Mouse (Mus musculus) CH12.LX (cell line): ENCODE data around the gene Nipsnap2. TPM values are rescaled to one million over a fixed set of nuclear protein-coding genes. Genes with fewer than 3 reads are reported as not detected.

Source experiments
- DNase-seq: peaks from one replicate; pipeline ENCODE4 v3.0.0-alpha.2; 2013; ENCODE audit errors: extremely low read depth
- H3K27ac ChIP-seq: 2 replicates; pipeline ENCODE4 v1.5.1; 2012; ENCODE audit warnings: low read depth, mild to moderate bottlenecking, control low read depth, moderate library complexity; ENCODE audit not compliant: insufficient read depth
- H3K27me3 ChIP-seq: replicated peaks from 2 replicates; pipeline ENCODE3; 2012; ENCODE audit warnings: inconsistent platforms
- H3K36me3 ChIP-seq, 2 experiments: replicated peaks in 1 of 2; 2 replicates each; pipeline versions ENCODE3 to v1.6.1; 2012; ENCODE audit warnings: inconsistent platforms in 1 of 2, low read length in 1 of 2, mild to moderate bottlenecking in 1 of 2, mixed read lengths in 1 of 2, moderate library complexity in 1 of 2; ENCODE audit not compliant: control insufficient read depth in 1 of 2, insufficient read depth in 1 of 2
- H3K4me1 ChIP-seq, 2 experiments: 2 replicates each; pipeline ENCODE4 v1.6.1; 2012; ENCODE audit warnings: inconsistent platforms in 1 of 2, moderate library complexity in 1 of 2; ENCODE audit not compliant: insufficient read depth in 2 of 2, control insufficient read depth in 1 of 2
- H3K4me2 ChIP-seq: 2 replicates; pipeline ENCODE4 v1.6.1; 2012; ENCODE audit warnings: low read depth, mild to moderate bottlenecking, control low read depth; ENCODE audit not compliant: poor library complexity, insufficient read depth, severe bottlenecking
- H3K4me3 ChIP-seq, 3 experiments: fragments of 150-350 bp in 1 of 3; sonication (generic) in 1 of 3; replicated peaks in 1 of 3; 2 replicates each; pipeline versions ENCODE3 to v1.5.1; 2011 to 2012; ENCODE audit warnings: low read depth in 2 of 3, low read length in 2 of 3, mild to moderate bottlenecking in 2 of 3, moderate library complexity in 2 of 3, control low read depth in 1 of 3, improper control_type of control experiment in 1 of 3, inconsistent platforms in 1 of 3, mixed read lengths in 1 of 3; ENCODE audit not compliant: poor library complexity in 1 of 3
- H3K79me2 ChIP-seq: replicated peaks from 2 replicates; pipeline ENCODE4 v1.6.1; 2012; ENCODE audit warnings: mild to moderate bottlenecking, moderate library complexity; ENCODE audit not compliant: control insufficient read depth, poor library complexity, insufficient read depth, severe bottlenecking; ENCODE audit errors: extremely low read depth
- H3K9ac ChIP-seq: 2 replicates; pipeline ENCODE4 v1.6.1; 2012; ENCODE audit warnings: low read depth, mild to moderate bottlenecking, control low read depth, moderate library complexity; ENCODE audit not compliant: insufficient read depth
- H3K9me3 ChIP-seq: replicated peaks from 2 replicates; pipeline ENCODE3; 2012; ENCODE audit warnings: low read length, inconsistent platforms, mixed read lengths
- CHD2 ChIP-seq: IDR thresholded peaks from 2 replicates; pipeline ENCODE4 v1.6.1; 2011; ENCODE audit warnings: low read length, improper control_type of control experiment
- CTCF ChIP-seq, 2 experiments: IDR thresholded peaks in 1 of 2; conservative IDR thresholded peaks in 1 of 2; 2 replicates each; pipeline ENCODE4 v1.5.1; 2011 to 2012; ENCODE audit warnings: low read depth in 2 of 2, low read length in 2 of 2, improper control_type of control experiment in 1 of 2, inconsistent platforms in 1 of 2, mild to moderate bottlenecking in 1 of 2, moderate library complexity in 1 of 2
- E2F4 ChIP-seq: IDR thresholded peaks from 2 replicates; pipeline ENCODE4 v1.6.1; 2011; ENCODE audit warnings: low read depth, low read length, improper control_type of control experiment; ENCODE audit not compliant: insufficient replicate concordance
- ELF1 ChIP-seq: IDR thresholded peaks from 2 replicates; pipeline ENCODE4 v1.6.1; 2014; ENCODE audit warnings: low read depth, mild to moderate bottlenecking, inconsistent platforms, low read length, improper control_type of control experiment
- EP300 ChIP-seq: IDR thresholded peaks from 2 replicates; pipeline ENCODE4 v1.6.1; 2011; ENCODE audit warnings: low read length, improper control_type of control experiment
- ETS1 ChIP-seq: conservative IDR thresholded peaks from 2 replicates; pipeline ENCODE4 v1.6.1; 2012; ENCODE audit warnings: low read depth, mild to moderate bottlenecking, inconsistent platforms, low read length, improper control_type of control experiment, moderate library complexity
- HCFC1 ChIP-seq: IDR thresholded peaks from 2 replicates; pipeline ENCODE4 v1.6.1; 2012; ENCODE audit warnings: low read depth, mild to moderate bottlenecking, inconsistent platforms, low read length, improper control_type of control experiment
- IRF4 ChIP-seq: IDR thresholded peaks from 2 replicates; pipeline ENCODE4 v1.6.1; 2014; ENCODE audit warnings: low read depth, mild to moderate bottlenecking, inconsistent platforms, low read length, improper control_type of control experiment
- JUN ChIP-seq: IDR thresholded peaks from 2 replicates; pipeline ENCODE4 v1.6.1; 2011; ENCODE audit warnings: low read depth, mild to moderate bottlenecking, low read length, improper control_type of control experiment, moderate library complexity; ENCODE audit not compliant: insufficient read depth
- MAFK ChIP-seq: IDR thresholded peaks from 2 replicates; pipeline ENCODE4 v1.6.1; 2011; ENCODE audit warnings: low read length, improper control_type of control experiment; ENCODE audit not compliant: insufficient replicate concordance
- MAX ChIP-seq: IDR thresholded peaks from 2 replicates; pipeline ENCODE4 v1.6.1; 2011; ENCODE audit warnings: low read length, improper control_type of control experiment
- NELFE ChIP-seq: IDR thresholded peaks from 2 replicates; pipeline ENCODE4 v1.6.1; 2011; ENCODE audit warnings: low read depth, low read length, improper control_type of control experiment
- POLR2AphosphoS2 ChIP-seq: IDR thresholded peaks from 2 replicates; pipeline ENCODE4 v1.6.1; 2011; ENCODE audit warnings: low read depth, low read length, improper control_type of control experiment
- RAD21 ChIP-seq: IDR thresholded peaks from 2 replicates; pipeline ENCODE4 v1.6.1; 2011; ENCODE audit warnings: low read depth, mild to moderate bottlenecking, low read length, improper control_type of control experiment, moderate library complexity
- RCOR1 ChIP-seq: conservative IDR thresholded peaks from 2 replicates; pipeline ENCODE4 v1.6.1; 2012; ENCODE audit warnings: low read depth, mild to moderate bottlenecking, inconsistent platforms, low read length, improper control_type of control experiment
- SIN3A ChIP-seq: IDR thresholded peaks from 2 replicates; pipeline ENCODE4 v1.6.1; 2012; ENCODE audit warnings: low read length, improper control_type of control experiment, inconsistent platforms
- TCF12 ChIP-seq: IDR thresholded peaks from 2 replicates; pipeline ENCODE4 v1.6.1; 2014; ENCODE audit warnings: low read depth, mild to moderate bottlenecking, inconsistent platforms, low read length, improper control_type of control experiment
- ZMIZ1 ChIP-seq: IDR thresholded peaks from 2 replicates; pipeline ENCODE4 v1.6.1; 2012; ENCODE audit warnings: low read depth, mild to moderate bottlenecking, inconsistent platforms, low read length, improper control_type of control experiment
- ZNF384 ChIP-seq: IDR thresholded peaks from 2 replicates; pipeline ENCODE4 v1.6.1; 2012; ENCODE audit warnings: low read depth, low read length, improper control_type of control experiment, inconsistent platforms
- dilution Hi-C: fragments of 300-500 bp; cut with MboI; formaldehyde crosslinking; loops from 2 replicates; pipeline ENCODE4 v1.14.3; 2020; ENCODE audit warnings: low sequenced_read_pairs; ENCODE audit not compliant: extremely low pct_unique_long_range_greater_than_20kb, extremely low pct_ligation_motif_present
- in situ Hi-C: fragments of 300-500 bp; cut with MboI; formaldehyde crosslinking; loops from 3 replicates; pipeline ENCODE4 v1.14.3; 2019; ENCODE audit warnings: low sequenced_read_pairs, low pct_ligation_motif_present, low pct_unique_long_range_greater_than_20kb, mixed read lengths
- polyA plus RNA-seq: library from polyadenylated mRNA; unstranded; fragments of >175 nt; gene quantifications from 2 replicates; pipeline ENCODE4 v1.2.1, GENCODE M21; 2012; ENCODE audit warnings: low read depth; ENCODE audit not compliant: insufficient read length
- total RNA-seq, 2 experiments: library from RNA; depleted of rRNA; stranded (reverse); fragments of 300-350 nt in 1 of 2; fragments of >200 nt in 1 of 2; gene quantifications; 2 replicates each; pipeline ENCODE4 v1.2.3; 2012 to 2014

The Nipsnap2 gene
- total and polyA plus RNA-seq, 3 experiments: 18.3 to 30.4 (median 24.8) TPM

DNA sequence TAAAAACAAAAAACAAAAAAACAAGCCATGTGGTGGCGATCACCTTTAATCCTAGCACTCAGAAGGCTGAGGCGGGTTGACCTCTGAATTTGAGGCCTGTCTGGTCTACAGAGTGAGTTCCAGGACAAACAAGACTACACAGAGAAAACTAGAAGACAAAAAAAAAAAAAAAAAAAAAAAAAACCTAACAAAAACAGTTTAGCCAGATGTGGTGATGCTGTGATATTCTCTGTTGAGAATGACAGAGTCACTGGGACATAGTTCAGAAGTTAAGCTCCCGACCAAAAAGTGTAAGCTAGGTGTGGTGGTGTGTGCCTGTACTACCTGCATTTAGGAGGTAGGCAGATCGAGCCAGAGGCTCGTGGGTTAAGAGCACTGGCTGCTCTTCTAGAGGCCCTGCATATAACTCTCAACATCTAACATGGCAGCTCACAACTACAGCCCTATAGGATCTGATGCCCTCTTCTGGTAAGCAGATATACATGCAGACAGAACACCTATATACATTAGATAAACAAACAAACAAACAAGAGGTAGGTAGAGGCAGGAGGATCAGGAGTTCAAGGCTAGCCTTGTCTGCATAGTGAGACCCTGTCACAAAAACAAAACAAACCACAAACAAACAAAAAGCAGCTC, 60.5 kb downstream of the Nipsnap2 start:
- H3K27ac ChIP-seq: no peak overlapping the region
- in situ Hi-C loops: no loop called here
- H3K9ac ChIP-seq: no peak overlapping the region
- DNase-seq: no peak
- no peak overlapping the region for H3K4me3 ChIP-seq
- H3K36me3 ChIP-seq: peaks cover 16 to 20% of the 10 kb centered on the region in 2 experiments
- H3K9me3 ChIP-seq: no peaks in the 10 kb centered on the region
- TF ChIP-seq NELFE (no peak), JUN (no peak), POLR2AphosphoS2 (no peak), E2F4 (no peak), EP300 (no peak), ZNF384 (no peak), SIN3A (no peak), CTCF (conservative IDR thresholded peaks at IDR 0.05 in 1 of 2, IDR thresholded peaks at IDR 0.05 in 1 of 2; ENCODE audit: low read depth in 2 of 2, low read length in 2 of 2) (no peak; a peak in 1 of 4 replicates), IRF4 (no peak), RCOR1 (no peak), TCF12 (no peak), ZMIZ1 (no peak), ELF1 (no peak), HCFC1 (no peak), RAD21 (no peak)
- H3K4me2 ChIP-seq: 0 out of 2 replicates have a peak overlapping the region, but pooled peaks have one; percentile 3
- H3K27me3 ChIP-seq: no peaks in the 10 kb centered on the region
- peaks cover 32% of the 10 kb centered on the region for H3K79me2 ChIP-seq
- dilution Hi-C loops: no loop called here
- H3K4me1 ChIP-seq: peaks cover 5 to 29% of the 10 kb centered on the region in 2 experiments

- dilution Hi-C loops: no loop called here
- DNase-seq: no peak
- H3K4me3 ChIP-seq: peak overlapping the region; percentile 74 to 88 (median 78)
- H3K4me2 ChIP-seq: peak overlapping the region; percentile 77
- H3K27me3 ChIP-seq: no peaks in the 10 kb centered on the region
- H3K27ac ChIP-seq: peak overlapping the region; percentile 98; the same call in 1 of the 2 replicates
- peaks cover 5 to 34% of the 10 kb centered on the region in 2 experiments for H3K4me1 ChIP-seq
- no peaks in the 10 kb centered on the region for H3K9me3 ChIP-seq
- in situ Hi-C loops: no loop called here
- peaks cover 37% of the 10 kb centered on the region for H3K79me2 ChIP-seq
- peak overlapping the region; percentile 98 for H3K9ac ChIP-seq
- peaks cover 22 to 26% of the 10 kb centered on the region in 2 experiments for H3K36me3 ChIP-seq
- no peak for TF ChIP-seq ZNF384
- no peak for TF ChIP-seq RAD21
- no peak for TF ChIP-seq MAX
- no peak for TF ChIP-seq POLR2AphosphoS2
- no peak for TF ChIP-seq MAFK
- TF ChIP-seq CHD2: no peak
- TF ChIP-seq JUN: no peak
- no peak for TF ChIP-seq ETS1
These were observed 61.3 kb downstream of the Nipsnap2 start for GRCm38 (mm10) chr5:129786161-129786560.
